Mouse (Mus musculus): Measurements from ENCODE around the gene Tmem229a.

GRCm38 (mm10) chr6:24950669-24951068, 5.4 kb downstream of the Tmem229a start:
- no peak for TF ChIP-seq CTCF (IDR thresholded peaks at IDR 0.05; ENCODE audit: low read depth)
- TF ChIP-seq EP300 (IDR thresholded peaks at IDR 0.05; ENCODE audit: low read depth) = no peak

Data from liver, postnatal 0 days (tissue).